Mouse (Mus musculus) stomach, embryonic 16.5 days (tissue): ENCODE data around the gene Sart3. TPM values are rescaled to one million over a fixed set of nuclear protein-coding genes. Genes with fewer than 3 reads are reported as not detected.

Experiments
- ATAC-seq: fragments of 200-750 bp; cut with Nextera tagmentation; 2 replicates; pipeline ENCODE4 v1.8.0; 2017; ENCODE audit warnings: moderate number of reproducible peaks, moderate TSS enrichment; ENCODE audit not compliant: insufficient read depth, low FRiP score
- H3K27ac ChIP-seq: fragments of 300-500 bp; sonication (generic); 2 replicates; pipeline ENCODE4 v1.5.1; 2014; ENCODE audit warnings: low read length
- H3K27me3 ChIP-seq: fragments of 300-500 bp; sonication (generic); 2 replicates; pipeline ENCODE4 v1.6.1; 2014; ENCODE audit warnings: low read length, control low read depth, mixed read lengths; ENCODE audit not compliant: control insufficient read depth, insufficient read depth
- H3K36me3 ChIP-seq: fragments of 300-500 bp; sonication (generic); 2 replicates; pipeline ENCODE4 v1.6.1; 2014; ENCODE audit warnings: low read length; ENCODE audit not compliant: control insufficient read depth, insufficient read depth
- H3K4me1 ChIP-seq: fragments of 300-500 bp; sonication (generic); 2 replicates; pipeline ENCODE4 v1.6.1; 2014; ENCODE audit warnings: low read length, control low read depth, mixed read lengths; ENCODE audit not compliant: control insufficient read depth, insufficient read depth
- H3K4me2 ChIP-seq: fragments of 300-500 bp; sonication (generic); 2 replicates; pipeline ENCODE4 v1.6.1; 2014; ENCODE audit warnings: low read depth, low read length, mixed read lengths
- H3K4me3 ChIP-seq: fragments of 300-500 bp; sonication (generic); replicated peaks from 2 replicates; pipeline ENCODE4 v1.5.1; 2014; ENCODE audit warnings: mild to moderate bottlenecking, low read length
- H3K9ac ChIP-seq: fragments of 300-500 bp; sonication (generic); 2 replicates; pipeline ENCODE4 v1.6.1; 2014; ENCODE audit warnings: low read length
- H3K9me3 ChIP-seq: fragments of 300-500 bp; sonication (generic); replicated peaks from 2 replicates; pipeline ENCODE4 v1.6.1; 2016; ENCODE audit warnings: low read length, control low read depth; ENCODE audit not compliant: control insufficient read depth
- WGBS: fragments of 180-500 bp; shearing (Covaris S2); extraction: QIAGEN DNeasy Blood & Tissue Kit; methylation state at CpG from one replicate; pipeline ENCODE4 v1.1.7; 2014; 5-methylcytosine and 5-hydroxymethylcytosine counted together
- polyA plus RNA-seq: library from polyadenylated mRNA; unstranded; fragments of >200 nt; fragmentation: Nextera tagmentation; extraction: Ambion mirVana; gene quantifications from 2 replicates; pipeline ENCODE4 v1.2.1, GENCODE M21; 2015

Sart3 gene
- polyA plus RNA-seq, 1 experiment from 2014 or later = 35.0 TPM

DNA sequence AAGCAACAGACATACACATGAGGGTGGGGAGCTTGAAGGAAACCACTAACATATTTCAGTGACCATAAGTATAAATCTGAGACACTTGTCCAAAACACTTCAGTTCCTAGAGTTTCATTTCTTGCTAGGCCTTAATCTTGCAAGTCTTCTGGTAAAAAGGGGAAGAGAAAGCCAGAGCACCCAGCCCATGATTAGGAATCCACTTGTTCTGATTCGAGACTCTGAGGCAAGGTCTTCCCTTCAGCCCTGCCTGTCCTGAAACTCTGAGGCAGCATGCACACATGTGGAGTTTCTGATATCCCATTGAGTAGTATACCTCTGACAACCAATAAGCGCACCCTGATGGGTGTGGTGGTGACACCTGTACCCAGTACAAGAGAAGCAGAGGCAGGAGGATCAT is 10.7 kb downstream of the Sart3 start:
- no peak for ATAC-seq
- no peak overlapping the region for H3K4me3 ChIP-seq
- WGBS = 92% methylated on average over 2 of the region's 2 CpGs
- H3K4me1 ChIP-seq = no peaks in the 10 kb centered on the region
- no peaks in the 10 kb centered on the region for H3K27me3 ChIP-seq
- H3K36me3 ChIP-seq = peaks cover 25% of the 10 kb centered on the region
- no peak overlapping the region for H3K4me2 ChIP-seq
- no peak overlapping the region for H3K9ac ChIP-seq
- no peak overlapping the region for H3K27ac ChIP-seq
- H3K9me3 ChIP-seq = no peaks in the 10 kb centered on the region

DNA sequence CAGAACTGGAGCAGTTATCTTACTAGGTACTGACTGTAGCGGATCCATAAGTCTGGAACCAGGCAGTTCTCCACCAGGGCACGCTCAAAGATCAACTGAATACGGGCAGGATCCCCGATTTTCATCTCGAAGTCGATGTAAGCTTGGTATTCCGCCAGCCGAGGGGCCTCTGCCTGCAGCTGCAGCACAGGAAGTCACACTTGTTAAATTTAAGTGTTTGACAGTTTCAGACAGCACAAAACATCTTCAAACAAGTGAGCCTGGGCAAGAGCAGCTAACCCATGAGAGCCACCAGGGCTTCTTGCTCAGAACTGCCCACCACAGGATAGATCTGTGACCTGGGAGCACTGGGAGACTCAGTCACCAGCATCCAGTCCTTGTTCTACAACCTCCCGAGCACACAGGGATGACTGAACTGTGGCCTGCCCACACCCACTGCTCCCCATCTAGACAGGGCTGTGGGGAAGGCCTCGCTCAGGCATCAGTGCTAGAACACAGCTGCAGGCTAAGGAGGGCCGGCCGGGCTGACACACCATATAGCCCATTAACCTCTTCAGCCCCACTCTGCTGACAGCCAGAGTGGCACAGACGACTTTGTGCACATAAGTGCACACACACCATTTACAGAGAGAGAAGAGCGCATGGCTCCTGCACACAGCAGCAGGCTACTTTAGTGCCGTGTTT is 16.8 kb downstream of the Sart3 start:
- Histone ChIP-seq H3K27ac (no peak overlapping the region), H3K4me2 (no peak overlapping the region), H3K9me3 (no peaks in the 10 kb centered on the region), H3K4me3 (no peak overlapping the region), H3K4me1 (no peaks in the 10 kb centered on the region), H3K27me3 (no peaks in the 10 kb centered on the region), H3K9ac (no peak overlapping the region), H3K36me3 (peaks cover 46% of the 10 kb centered on the region)
- no peak for ATAC-seq
- 87% methylated on average over 15 of the region's 15 CpGs for WGBS

DNA sequence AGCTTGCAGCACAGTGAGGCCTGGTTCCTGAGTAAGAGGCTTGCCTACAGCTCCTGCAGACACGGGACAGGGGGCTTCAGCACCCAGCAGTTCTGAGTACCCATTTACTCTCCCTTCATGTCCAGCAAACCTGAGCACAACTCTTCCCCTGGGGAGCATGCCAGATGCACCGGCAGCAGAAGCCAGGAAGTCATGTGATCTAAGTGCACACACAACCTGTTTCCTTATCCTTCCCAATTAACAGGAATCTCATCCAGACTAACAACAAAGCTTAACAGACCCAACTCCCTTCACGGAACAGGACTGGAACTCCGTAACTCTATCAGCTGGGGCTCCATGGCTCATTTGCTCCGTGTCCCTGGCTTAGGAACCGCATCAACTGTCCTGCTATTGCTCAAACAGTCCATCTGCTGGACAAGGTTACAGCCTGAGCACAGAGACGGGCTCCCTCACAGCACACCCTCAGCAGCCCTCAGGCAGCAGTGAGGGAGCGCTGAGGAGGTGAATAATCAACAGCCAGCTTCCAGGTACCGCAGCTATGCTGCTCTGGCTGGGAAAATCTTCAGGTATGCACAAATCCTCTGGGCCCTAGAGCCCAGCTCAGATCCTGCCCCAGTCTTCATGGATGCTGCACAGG is 20.7 kb downstream of the Sart3 start:
- peaks cover 56% of the 10 kb centered on the region for H3K36me3 ChIP-seq
- H3K27me3 ChIP-seq = no peaks in the 10 kb centered on the region
- H3K9me3 ChIP-seq = no peaks in the 10 kb centered on the region
- no peak overlapping the region for H3K4me2 ChIP-seq
- H3K27ac ChIP-seq = no peak overlapping the region
- ATAC-seq = no peak
- no peaks in the 10 kb centered on the region for H3K4me1 ChIP-seq
- H3K4me3 ChIP-seq = no peak overlapping the region
- WGBS = 83% methylated on average over 9 of the region's 9 CpGs
- no peak overlapping the region for H3K9ac ChIP-seq

DNA sequence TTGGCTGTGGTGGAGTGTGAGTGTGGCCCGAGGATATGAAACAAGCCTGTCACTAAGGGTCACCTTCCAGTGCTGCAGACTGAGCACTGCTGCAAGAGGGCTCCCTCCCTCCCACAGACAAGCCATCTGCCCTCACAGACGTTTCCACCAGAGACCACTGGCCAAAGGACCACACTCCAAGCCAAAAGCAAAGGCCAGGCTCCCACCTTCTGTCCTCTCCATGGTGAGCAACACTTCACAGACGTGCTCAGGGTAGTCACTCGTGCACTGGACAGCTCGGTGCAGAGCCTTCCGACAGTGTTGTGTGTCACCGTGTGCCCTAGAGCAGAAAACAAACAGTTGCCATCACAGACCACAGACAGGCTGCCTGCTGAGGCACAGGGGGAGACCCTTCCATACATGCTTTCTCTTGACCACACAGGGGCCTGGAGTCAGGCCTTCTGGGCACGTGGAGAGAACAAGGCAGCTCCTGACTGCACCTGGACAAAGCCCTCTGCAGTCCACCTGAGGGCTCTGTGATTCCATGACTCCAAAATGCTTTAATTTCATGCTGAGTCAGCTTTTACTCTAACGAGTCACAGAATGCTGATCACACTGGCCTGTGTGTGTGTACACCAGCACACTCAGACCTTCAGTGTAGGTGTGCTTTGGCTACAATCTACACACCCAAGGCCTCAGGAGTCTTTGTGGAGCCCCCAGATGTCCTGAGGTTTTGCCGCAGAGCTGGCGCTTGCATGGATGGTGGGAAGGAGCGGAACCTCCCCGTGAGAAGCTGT is 23.6 kb downstream of the Sart3 start:
- 92% methylated on average over 13 of the region's 13 CpGs for WGBS
- Histone ChIP-seq H3K9ac (no peak overlapping the region), H3K9me3 (no peaks in the 10 kb centered on the region), H3K4me1 (no peaks in the 10 kb centered on the region), H3K27ac (no peak overlapping the region), H3K4me2 (no peak overlapping the region), H3K27me3 (no peaks in the 10 kb centered on the region), H3K4me3 (no peak overlapping the region), H3K36me3 (peaks cover 66% of the 10 kb centered on the region)
- ATAC-seq = no peak

DNA sequence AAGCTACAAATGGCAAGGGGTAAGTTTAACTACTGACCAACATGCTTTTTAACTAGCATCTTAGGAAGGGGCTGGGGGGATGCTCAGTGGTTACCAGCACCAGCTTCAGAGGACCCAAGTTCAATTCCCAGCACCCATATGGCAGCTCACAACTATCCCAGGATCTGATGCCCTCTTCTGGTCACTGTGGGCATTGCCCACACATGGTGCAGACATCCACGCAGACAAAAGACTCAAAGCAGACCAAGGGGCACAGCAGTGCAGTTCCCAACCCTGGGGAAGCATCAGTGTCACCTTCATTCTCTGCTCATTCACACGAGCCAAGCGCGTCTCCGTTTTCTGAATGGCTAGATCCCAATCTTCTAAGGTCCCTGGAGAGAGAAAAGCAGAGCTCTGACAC is 24.7 kb downstream of the Sart3 start:
- Histone ChIP-seq H3K4me3 (no peak overlapping the region), H3K9me3 (no peaks in the 10 kb centered on the region), H3K27ac (no peak overlapping the region), H3K9ac (no peak overlapping the region), H3K27me3 (no peaks in the 10 kb centered on the region), H3K36me3 (peaks cover 72% of the 10 kb centered on the region), H3K4me2 (no peak overlapping the region), H3K4me1 (no peaks in the 10 kb centered on the region)
- ATAC-seq = no peak
- WGBS = 90% methylated on average over 5 of the region's 5 CpGs

DNA sequence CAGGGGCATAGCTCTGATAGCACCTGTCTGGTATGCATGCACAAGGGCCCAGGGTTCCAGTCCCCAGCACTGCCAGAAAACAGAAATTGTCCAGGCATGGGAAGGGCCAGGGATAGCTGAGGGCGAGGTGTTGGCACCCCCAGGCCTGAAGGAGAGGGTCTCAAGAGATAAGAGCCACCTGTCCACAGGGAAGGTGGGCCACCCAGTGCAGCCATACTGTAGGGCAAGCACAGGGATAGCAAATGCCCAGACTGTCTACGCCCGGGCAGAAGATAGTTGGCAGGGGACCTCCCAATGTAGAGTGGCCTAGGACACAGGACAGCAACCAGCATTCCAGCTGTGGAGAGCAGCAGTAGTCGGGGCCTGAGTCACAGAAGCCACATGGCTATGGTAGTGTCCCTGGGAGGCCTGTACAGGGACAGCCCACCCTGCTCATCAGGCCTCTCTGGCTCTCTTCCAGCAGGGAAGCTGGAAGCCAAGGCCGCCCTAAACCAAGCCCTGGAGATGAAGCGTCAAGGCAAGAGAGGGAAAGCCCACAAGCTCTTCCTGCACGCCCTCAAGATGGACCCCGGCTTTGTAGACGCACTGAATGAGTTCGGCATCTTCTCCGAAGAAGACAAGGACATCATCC is 34.6 kb downstream of the Sart3 start:
- no peak overlapping the region for H3K4me3 ChIP-seq
- no peaks in the 10 kb centered on the region for H3K27me3 ChIP-seq
- no peaks in the 10 kb centered on the region for H3K9me3 ChIP-seq
- peaks cover 14% of the 10 kb centered on the region for H3K4me1 ChIP-seq
- WGBS = 87% methylated on average over 11 of the region's 11 CpGs
- H3K36me3 ChIP-seq = peaks cover 12% of the 10 kb centered on the region
- no peak overlapping the region for H3K4me2 ChIP-seq
- no peak for ATAC-seq
- H3K9ac ChIP-seq = no peak overlapping the region
- H3K27ac ChIP-seq = no peak overlapping the region

DNA sequence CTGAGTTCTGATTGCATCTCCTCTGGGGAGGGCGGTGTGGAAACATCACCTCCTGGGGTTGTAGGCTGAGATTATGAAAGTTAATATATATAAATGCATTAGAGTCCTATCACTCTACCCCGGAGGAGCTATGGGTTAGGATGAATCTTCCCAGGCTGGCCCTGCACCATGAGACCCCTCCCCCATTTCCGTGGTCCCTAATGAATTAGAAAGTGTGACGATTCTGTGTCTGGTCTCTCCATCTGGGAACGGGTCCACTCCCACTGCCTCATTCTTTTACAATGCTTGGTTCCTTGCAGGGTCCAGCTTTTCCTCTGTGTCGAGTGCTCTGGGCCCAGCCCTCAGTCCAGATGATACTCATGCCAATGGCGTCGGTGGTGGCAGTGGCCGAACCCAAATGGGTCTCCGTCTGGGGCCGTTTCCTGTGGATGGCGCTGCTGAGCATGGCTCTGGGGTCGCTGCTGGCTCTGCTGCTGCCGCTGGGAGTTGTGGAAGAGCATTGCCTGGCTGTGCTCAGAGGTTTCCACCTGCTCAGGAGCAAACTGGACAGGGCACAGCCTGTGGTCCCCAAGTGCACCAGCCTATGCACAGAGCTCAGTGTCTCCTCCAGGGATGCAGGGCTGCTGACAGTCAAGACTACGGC is 35.7 kb downstream of the Sart3 start:
- ATAC-seq = no peak
- peaks cover 14% of the 10 kb centered on the region for H3K4me1 ChIP-seq
- peaks cover 9% of the 10 kb centered on the region for H3K36me3 ChIP-seq
- WGBS = 39% methylated on average over 15 of the region's 15 CpGs
- no peaks in the 10 kb centered on the region for H3K9me3 ChIP-seq
- peak overlapping the region; percentile 57 for H3K4me2 ChIP-seq
- peak overlapping the region; percentile 78 for H3K9ac ChIP-seq
- H3K27me3 ChIP-seq = no peaks in the 10 kb centered on the region
- peak overlapping the region; percentile 95; the same call in 1 of the 2 replicates for H3K27ac ChIP-seq
- H3K4me3 ChIP-seq = peak overlapping the region; percentile 71

DNA sequence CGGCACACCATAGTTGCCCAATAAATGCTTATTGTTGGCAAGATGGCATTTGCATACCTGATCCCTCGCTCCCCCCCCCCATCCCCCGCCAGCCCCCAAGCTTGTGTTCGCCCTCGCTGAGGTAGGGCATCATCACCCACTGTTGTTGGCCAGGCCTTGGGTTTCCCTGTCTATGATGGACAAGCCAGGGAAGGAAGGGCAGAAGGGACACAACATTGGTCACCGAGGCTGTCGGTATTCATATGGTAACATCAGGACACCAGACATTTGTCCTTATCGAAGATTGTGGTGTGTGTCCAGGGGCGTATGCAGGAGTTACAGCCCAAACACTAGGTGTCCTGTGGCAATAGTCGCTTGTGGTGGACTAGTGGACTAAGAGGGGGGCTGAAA is 36.2 kb downstream of the Sart3 start:
- Histone ChIP-seq H3K9ac (peak overlapping the region; percentile 78), H3K4me3 (peak overlapping the region; percentile 71), H3K4me2 (peak overlapping the region; percentile 57), H3K4me1 (peaks cover 14% of the 10 kb centered on the region), H3K36me3 (peaks cover 9% of the 10 kb centered on the region), H3K27me3 (no peaks in the 10 kb centered on the region), H3K9me3 (no peaks in the 10 kb centered on the region), H3K27ac (peak overlapping the region; percentile 95)
- no peak; the same call in 1 of the 2 replicates for ATAC-seq
- WGBS = 2% methylated on average over 10 of the region's 10 CpGs
